Mouse (Mus musculus) CH12F3 (cell line): Measurements from ENCODE around the gene Ifne.

Experiments
- in situ Hi-C: fragments of 300-500 bp; cut with MboI; formaldehyde crosslinking; loops from 2 replicates; pipeline ENCODE4 v1.14.3; 2020; ENCODE audit warnings: low sequenced_read_pairs

The Ifne gene

DNA sequence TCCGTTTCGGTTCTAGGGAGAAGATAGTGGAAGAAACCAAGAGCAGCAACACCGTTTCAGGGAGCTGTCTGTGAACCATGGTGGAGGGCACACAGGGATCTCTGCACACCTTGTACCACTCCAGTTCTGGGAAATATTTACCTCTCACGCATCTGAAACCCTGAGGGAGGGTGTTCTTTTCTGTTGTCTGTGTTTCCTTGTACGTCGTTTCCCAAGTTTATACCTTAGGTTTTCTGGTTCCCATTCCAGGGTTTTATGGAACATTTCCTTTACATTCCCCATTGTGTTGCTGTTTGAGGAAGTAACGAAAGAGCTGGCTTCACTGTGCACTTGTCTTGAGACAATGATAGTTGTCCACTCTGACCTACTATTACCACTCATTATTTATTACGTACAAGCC lies at the start of gene Ifne:
TSS of gene Ifne (minus strand) at position 101 of the 400 bp plus-strand sequence.
- in situ Hi-C loops, result no loop called here

- in situ Hi-C loops, result no loop called here
These were observed 48.5 kb upstream of the Ifne start for GRCm38 (mm10) chr4:88928341-88929102.

GRCm38 (mm10) chr4:88927850-88928249 lies 47.8 kb upstream of the Ifne start:
- in situ Hi-C loops, result no loop called here

- in situ Hi-C loops, result no loop called here
These were observed 46.6 kb upstream of the Ifne start for GRCm38 (mm10) chr4:88926637-88927036.

DNA sequence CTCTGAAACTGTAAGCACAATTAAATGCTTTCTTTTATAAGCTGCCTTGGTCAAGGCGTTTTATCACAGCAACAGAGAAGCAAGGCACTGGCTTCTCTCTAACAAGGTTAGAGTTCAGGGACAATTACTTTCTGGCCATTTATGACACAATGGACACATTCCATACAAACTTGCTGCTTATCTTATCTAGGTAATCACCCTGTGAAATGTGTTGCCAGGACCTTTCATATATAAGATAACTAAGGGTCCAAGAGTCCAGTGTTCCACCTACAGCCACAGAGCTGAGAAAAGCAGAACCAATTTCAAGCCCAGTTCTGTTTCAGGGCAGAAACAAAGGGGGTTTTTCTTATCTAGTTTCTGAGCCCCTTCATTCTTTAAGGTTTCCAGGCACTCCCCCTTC lies 46.1 kb upstream of the Ifne start:
- in situ Hi-C loops, result no loop called here

DNA sequence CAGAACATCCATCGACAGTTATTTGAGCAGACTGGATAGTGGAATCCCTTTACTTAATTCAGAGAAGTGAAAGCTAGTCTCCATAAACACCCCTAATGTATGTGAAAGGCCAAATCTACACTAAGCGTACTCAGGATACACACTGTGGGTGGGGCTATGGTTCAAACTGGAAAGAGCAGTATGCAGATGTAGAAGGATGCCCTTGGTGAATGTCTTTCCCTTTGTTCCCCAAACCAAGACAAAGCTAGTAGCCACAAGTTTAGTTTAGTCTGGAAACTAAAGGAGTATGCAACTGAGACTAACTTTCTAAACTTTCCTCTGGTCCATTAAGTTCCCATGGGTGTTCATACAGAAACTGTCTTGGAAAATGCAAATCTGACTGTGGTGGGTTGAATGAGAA lies 45.5 kb upstream of the Ifne start:
- in situ Hi-C loops, result no loop called here

DNA sequence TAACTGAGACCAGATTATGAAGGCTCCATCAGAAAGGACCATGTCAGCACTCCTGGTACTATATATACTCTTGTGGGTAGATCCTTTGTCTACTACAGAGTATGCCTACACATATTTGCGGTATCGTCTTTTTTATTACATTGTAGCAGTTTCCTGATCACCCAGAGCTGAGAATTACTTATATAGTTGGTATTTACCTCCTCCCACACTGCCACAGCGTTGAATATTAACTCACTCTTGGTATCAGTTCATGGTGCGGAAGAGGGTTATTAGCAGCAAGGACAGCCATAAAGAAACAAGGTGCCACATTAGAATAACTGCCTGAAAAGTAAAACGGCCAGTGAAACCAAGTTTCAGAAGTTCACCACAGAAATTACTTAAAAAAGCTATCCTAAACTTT lies 41.3 kb upstream of the Ifne start:
- in situ Hi-C loops, result no loop called here

- in situ Hi-C loops, result no loop called here
These were observed 37.9 kb upstream of the Ifne start for GRCm38 (mm10) chr4:88917770-88918460.

DNA sequence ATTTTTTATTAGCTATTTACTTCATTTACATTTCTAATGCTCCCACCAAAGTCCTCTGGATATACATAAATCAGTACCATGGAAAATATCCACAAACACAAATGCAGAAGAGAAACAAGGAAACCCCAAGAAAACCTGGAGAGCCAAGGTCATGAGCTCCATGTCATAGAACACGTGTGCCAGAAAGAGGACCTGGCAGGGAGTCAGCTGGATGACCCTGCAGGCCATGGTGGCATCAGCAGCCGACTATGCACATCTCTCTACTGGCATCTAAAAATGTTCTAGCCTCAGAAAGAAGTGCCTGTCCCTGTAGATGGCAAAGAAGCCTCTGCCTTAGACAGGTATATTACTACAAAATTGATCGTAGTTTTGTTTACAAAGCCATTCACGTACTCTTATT lies 36.3 kb upstream of the Ifne start:
- in situ Hi-C loops, result no loop called here

DNA sequence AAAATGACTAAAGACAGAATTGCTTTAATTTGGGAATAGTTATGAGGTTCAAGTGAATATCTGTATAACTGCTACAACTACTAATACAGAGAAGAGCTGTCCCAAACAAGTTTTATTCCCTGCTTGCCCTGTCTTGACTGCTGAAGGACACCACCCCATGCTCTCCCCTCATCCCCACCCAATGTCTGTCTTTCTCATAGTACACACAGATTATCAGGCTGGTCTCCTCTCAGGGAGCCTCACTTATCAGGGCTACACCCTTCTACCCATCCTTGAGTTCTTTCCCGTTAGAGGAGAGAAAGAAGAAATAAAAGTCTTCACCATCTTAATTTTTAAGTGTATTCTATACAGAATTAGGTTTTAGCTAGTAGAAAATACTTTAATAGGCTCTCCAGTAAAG lies 34.0 kb upstream of the Ifne start:
- in situ Hi-C loops, result no loop called here

DNA sequence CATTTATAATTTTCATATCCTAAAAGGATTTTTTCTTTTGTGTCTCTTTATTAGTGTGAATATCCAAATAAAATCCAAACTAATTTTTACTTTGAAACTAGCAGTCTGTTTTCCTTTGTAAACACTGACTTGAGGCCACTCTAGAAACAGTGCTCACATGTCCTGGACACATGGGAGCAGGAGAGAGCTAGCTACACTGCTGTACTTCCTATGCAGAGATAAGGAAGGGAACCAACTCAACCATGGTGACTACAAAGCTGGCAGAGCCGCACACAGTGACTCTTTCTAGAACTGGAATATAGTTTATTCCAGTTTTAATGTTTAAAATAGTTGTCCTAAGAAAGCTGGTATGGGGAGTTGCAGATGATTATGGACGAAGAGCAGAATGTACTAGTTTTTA lies 32.9 kb upstream of the Ifne start:
- in situ Hi-C loops, result no loop called here

DNA sequence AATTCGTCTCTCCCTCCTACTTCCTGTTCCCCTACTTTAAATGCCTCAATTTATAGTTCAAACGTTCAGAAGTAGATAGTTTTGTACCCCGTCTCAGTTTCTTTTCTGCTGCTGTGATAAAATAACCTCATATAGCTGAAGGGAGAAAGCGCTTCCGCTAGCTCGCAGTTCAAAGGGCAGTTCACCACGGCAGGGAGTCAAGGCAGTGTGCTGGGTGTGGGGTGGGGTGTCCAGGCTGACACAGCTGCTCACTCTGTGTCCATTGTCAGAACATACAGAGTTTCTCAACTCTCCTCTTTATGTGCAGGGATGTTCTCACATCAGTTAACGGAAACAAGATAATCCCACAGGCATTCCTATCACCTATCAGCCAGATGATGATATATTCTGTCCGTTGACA lies 32.2 kb upstream of the Ifne start:
- in situ Hi-C loops, result no loop called here

- in situ Hi-C loops, result no loop called here
These were observed 29.9 kb upstream of the Ifne start for GRCm38 (mm10) chr4:88909600-88910534.

GRCm38 (mm10) chr4:88893201-88893754 lies 13.3 kb upstream of the Ifne start:
- in situ Hi-C loops, result no loop called here

DNA sequence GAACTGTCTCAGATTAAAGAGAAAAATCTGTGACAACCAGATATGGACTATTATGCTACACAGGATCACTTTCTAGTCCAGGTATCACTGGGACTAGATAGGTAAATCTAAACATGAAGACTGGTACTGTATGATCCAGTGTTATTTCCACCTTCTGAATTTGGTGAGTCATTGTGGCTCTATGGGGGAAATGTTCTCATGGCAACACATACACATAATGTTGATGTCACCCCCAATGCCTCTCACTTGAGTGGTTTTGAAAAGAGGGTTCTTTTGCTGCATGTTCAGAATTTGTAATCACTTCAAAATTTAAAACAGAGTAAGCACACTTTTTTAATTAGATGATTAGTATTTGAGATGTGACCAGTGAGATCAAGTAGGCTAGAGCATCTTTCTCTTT lies 8.2 kb upstream of the Ifne start:
- in situ Hi-C loops, result no loop called here

- in situ Hi-C loops, result no loop called here
These were observed 1.2 kb downstream of the Ifne start for GRCm38 (mm10) chr4:88878772-88879171.

- in situ Hi-C loops, result no loop called here
These were observed 1.8 kb downstream of the Ifne start for GRCm38 (mm10) chr4:88878246-88878645.

- in situ Hi-C loops, result no loop called here
These were observed 3.5 kb downstream of the Ifne start for GRCm38 (mm10) chr4:88876520-88876919.

DNA sequence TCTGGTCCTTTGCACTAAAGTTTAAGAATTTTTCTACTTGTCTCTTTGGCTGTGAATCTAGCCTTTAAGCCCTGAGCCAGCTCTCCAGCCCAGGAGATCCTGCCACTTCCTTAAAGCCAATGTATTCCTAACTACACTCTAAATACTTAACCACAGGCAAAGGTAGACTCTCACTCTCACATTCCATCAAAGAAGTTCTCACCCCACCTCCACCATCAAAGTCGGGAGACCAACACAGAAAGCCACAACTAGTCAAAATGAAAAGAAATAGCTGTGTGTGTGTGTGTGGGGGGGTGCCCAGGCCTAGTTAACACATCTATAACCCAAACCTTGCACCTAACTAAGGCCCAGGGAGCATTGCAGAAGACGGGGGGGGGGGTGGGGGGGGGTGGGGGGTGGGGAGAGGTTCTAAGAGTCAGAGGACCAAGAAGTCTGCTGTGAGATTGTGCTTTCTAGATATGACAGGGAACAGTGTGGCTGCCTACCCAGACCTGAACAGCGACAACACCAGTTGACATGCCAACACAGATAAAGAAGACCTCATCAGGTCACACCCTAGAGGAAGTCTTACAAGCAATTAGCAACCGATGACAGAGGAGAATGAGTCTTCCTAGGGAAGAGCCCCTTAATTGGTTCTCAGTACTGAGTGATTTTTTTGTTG lies 4.4 kb downstream of the Ifne start:
- in situ Hi-C loops, result no loop called here

- in situ Hi-C loops, result loop anchor here (5.0 kb wide), 1 partner anchor 655 kb away; no protein-coding TSS in a partner anchor
These were observed 7.3 kb downstream of the Ifne start for GRCm38 (mm10) chr4:88872691-88873090.
